Mouse (Mus musculus) olfactory bulb, adult 2 months (tissue): ENCODE results near the gene Ntmt1.

Experiments
- CTCF ChIP-seq: fragments of 200-500 bp; IDR thresholded peaks from 2 replicates; pipeline ENCODE4 v1.5.1; 2012; ENCODE audit warnings: low read depth, mild to moderate bottlenecking, low read length, moderate library complexity; ENCODE audit not compliant: insufficient read depth
- POLR2A ChIP-seq: fragments of 200-500 bp; IDR thresholded peaks from 2 replicates; pipeline ENCODE4 v1.6.1; 2012; ENCODE audit warnings: mild to moderate bottlenecking, low read depth, low read length, moderate library complexity; ENCODE audit not compliant: insufficient read depth

- TF ChIP-seq CTCF (no peak), POLR2A (no peak)
These were observed 1.9 kb downstream of the Ntmt1 start for GRCm38 (mm10) chr2:30809503-30809902.
